Mouse (Mus musculus): Measurements from ENCODE around the gene Srsf12.

Srsf12 gene

DNA sequence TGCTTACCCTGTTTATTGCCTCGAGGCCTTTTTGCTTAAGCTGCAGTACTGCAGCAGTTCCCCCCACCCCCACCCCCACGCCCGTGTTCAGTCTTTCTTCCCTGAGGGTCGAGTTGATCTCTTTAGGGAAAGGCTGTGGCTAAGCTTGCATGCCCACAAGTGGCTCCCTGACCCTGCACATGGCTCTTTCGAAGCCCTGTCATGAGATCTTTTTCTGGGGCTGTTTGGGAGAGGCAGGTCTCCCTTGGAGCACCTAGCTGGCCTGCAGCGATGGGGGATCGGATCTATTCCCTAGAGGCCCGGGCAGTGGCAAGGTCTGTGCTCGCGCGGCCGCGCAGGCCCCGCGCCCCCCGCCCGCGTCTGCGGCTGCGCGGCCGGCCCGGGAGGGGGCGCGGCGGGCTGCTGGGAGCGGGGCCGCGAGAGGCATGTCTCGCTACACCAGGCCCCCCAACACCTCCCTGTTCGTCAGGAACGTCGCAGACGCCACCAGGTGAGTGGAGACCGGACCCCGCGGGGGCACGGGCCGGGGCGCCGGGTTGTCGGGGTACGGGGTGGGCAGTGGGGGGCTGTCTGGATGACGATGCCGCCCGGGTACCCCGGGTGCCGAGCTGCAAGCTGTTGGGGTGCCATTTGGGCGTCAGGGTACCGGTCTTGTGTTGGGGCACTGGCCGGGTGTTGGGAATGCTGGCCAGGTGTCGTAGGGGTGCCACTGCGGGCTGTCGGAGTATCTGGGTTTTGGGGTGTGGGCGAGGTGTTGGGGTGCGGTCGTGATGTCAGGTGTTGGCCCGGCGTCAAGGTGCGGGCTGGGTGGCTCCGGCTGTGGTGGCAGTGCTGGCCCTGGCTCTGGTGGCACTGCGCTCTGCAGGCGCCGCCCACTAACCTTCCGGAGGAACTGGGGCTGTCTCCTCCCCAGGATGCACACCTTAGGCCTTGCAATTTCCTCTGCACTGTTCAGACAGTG lies at the start of gene Srsf12:
Srsf12 (plus strand) TSS at position 111 of the 961 bp plus-strand sequence.
- no peak for DNase-seq (ENCODE audit: low spot score in 2 of 2)

DNA sequence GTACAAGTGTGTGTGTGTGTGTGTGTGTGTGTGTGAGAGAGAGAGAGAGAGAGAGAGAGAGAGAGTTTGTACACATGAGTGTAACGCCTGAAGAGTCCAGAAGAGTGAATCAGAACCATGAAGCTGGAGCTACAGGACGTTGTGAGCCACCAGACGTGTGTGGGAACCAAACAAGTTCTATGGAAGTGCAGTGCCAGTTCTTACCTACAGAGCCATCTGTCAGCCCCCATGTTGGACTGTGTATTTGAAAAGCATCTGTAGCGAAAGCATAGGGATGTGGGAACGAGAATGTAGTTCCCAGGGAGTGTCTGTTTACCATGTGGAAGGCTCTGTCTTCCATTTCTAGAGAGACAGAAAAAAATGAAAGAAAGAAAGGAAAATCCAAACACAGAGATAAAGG lies 25.3 kb upstream of the Srsf12 start:
- no peak for DNase-seq (ENCODE audit: low spot score in 2 of 2)

DNA sequence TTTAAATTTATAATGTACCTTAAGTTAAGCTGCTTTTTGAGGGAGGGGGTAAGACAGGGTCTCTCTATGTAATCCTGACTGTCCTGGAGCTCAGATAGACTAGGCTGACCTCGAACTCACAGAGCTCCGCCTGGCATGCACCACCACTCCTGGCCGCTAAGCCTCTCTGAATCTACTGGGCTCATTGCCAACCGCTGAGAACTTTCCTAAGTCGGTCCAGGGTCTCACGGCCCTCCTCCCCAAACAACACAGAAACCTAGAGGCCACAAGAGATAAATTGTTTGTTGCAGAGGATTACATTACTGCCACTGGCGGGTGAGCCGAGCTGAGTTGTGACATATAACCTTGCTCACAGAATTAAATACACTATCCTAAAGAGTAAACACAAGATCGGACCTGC lies 20.6 kb upstream of the Srsf12 start:
- peak; percentile 21 to 63 for DNase-seq (ENCODE audit: low spot score in 2 of 2)

DNA sequence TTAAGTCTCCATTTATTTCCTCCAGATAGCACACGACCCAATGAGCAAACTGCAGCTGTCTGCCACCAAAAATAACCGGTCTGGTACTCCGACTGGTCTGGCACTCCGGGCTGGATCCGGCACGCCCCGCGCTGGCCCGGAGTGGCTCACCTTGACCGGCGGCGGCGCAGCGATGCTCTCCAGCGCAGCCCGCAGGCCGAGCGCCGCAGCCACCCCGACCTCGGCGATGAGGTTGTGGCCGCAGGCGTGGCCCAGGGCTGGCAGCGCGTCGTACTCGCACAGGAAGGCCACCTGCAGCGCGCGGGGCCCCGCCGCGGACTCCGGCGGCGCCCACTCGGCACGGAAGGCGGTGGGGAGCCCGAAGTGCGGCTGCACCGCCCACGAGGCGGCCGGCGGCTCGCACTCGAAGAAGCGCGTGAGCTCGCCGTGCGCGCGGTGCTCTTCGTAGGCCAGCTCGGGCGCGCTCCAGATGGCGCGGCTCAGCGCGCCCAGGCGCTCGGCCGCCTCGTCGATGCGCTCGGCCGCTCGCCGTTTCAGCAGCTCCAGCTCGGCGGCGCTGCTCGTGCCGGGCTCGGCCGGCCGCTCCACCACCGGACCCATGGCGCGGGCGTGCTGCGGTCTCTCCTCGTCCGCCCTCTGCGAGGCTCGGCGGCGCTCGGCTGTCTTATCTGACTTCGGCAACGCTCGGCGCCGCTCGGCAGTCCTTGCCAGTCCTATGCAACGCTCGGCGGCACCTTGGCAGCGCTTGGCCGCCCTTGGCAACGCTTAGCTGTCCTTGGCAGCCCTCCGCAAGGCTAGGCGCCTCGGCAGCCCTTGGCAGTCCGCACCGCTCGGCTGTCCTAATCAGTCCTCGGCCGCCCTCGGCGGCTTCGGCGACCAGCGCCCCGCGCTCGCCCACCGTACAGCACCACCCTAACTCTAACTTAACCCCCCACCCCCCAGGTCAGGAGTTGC lies 19.7 kb upstream of the Srsf12 start:
- peak; percentile 78 to 80 for DNase-seq (ENCODE audit: low spot score in 2 of 2)

DNA sequence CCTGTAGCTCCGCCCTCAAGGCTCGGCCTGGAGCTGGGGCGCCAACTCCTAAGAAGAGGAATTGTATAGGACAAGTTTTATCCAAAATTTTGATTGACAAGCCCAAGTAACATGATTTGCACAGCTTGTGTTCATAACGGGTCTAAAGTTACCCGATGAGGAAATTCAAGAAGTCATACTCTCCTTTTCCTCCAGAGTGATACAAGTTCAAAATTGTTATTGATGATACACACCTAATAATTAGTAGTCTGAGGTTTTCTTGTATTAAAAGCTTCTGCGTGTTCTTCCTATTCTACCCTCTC lies 19.1 kb upstream of the Srsf12 start, which contains the start of gene Pm20d2:
Pm20d2 (minus strand) TSS at position 3 of the 302 bp plus-strand sequence.
- DNase-seq (ENCODE audit: low spot score in 2 of 2) = no peak

DNA sequence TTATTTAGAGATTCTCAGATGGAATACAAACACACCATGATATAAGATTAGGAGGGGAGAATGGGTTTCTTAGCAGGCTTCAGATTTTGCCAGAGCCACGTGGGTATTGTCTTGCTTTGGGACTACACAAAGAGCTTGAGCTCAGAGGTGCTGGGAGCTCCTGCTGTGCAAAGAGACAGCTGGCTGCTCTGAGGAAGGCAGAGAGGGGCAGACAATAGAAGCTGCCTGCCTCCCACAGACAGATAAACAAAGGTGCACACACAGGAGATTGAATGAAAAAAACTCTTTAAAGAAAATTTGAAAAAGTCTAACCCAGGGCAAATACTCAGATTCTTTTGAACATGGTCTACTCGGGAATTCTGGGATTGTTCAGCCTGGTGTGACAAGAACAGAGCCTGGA lies 10.7 kb upstream of the Srsf12 start:
- no peak for DNase-seq (ENCODE audit: low spot score in 2 of 2)

DNA sequence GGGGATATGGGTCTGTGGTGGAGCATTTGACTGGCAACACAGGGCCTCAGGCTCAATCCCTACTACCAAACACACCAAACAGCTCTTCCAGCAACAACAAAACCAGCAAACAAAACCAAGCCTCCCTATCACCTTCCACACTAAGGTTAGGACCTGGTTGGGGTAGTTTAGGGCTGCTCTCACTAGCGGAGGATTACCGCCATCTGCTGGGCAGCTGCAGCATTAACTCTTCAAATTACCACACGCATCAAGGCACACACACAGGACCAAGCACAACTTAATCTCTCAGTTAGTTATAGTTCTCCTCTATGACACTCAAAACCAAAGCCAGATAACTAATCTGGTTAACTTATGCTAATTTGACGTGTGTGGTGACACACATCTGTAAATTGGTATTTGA lies 4.1 kb upstream of the Srsf12 start:
- no peak for DNase-seq (ENCODE audit: low spot score in 2 of 2)

DNA sequence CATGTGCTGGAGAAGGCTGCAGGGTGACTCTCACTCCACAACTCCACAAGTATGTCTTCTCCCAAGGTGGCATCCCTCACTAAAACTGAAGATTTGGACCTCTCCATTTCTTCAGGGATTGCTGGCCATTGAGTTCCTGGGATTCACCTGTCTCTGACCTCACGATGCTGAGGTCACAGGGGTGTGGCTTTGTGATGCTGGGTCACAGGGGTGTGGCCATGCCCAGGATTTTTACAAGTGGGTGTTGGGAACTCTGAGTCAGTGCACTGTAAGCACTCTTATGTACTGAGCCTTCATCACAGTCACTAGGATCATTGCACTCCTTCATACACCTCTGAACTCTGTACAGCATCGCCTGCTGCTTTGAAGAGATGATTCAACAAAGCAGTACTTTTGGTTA lies 1.2 kb upstream of the Srsf12 start:
- no peak for DNase-seq (ENCODE audit: low spot score in 2 of 2)

DNA sequence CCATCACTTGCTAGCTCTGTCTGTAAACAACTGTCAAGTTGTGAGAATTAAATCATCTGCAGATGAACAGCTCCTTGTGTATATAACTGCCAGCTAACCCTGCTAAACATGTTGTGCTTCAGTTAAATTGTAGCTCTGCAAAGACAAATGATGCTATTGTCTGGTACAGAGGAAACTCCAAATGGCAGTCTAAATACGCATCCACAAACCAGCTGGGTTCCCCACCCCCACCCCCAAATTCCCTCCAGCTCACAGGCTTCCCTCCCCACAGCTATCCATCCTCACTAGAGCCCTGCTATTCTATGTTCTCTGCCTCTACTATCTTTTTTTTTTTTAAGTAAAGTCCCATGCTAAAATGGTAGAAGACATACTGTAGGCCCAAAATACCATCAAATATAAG lies 13.1 kb downstream of the Srsf12 start:
- DNase-seq (ENCODE audit: low spot score in 2 of 2) = no peak

DNA sequence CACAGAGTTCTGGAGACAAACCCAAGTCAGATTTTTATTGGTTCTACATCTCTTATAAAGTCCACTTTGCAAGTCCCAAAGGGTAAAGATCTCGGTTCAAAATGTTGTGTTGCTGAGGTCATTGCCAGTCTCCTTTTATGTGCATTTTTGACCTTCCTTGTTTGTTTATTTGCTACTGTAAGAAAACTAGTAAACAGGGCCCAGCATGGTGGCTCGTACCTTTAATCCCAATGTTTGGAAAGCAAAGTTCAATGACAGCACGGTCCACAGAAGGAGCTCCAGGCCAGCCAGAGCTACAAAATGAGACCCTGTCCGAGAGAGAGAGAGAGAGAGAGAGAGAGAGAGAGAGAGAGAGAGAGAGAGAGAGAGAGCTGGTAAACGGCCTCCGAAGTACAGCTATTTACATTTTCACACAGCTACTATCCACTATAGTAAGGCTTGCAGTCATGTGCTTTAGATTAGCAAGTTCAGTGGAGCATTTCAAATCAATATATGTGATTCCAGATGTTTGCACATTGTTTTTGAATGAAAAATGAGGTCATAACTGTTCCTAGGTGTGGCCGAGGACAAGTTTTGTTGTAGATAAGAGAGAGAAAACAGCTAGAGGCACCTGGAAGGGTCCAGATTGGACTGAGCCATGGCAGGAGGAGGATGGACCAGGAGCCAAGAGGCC lies 15.3 kb downstream of the Srsf12 start:
- DNase-seq (ENCODE audit: low spot score in 2 of 2) = no peak

DNA sequence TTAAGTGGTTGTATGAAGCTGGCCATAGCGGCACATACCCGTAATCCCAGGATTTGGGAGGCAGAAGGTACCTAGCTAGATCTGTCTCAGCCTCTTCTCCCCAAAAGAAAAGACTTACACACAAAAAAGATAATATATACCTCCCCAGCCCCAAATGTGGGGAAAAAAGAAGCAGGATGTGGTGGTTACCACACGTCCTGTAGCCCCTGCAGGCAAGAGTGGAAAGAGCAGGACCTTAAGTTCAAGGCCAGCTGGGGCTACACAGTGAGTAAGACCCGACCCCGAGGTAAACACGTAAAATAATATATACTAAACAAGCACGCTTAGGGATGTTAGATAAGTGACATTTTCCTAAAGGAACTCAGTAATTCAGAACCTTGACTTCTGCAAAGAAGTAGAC lies 18.4 kb downstream of the Srsf12 start:
- no peak for DNase-seq (ENCODE audit: low spot score in 2 of 2)

DNA sequence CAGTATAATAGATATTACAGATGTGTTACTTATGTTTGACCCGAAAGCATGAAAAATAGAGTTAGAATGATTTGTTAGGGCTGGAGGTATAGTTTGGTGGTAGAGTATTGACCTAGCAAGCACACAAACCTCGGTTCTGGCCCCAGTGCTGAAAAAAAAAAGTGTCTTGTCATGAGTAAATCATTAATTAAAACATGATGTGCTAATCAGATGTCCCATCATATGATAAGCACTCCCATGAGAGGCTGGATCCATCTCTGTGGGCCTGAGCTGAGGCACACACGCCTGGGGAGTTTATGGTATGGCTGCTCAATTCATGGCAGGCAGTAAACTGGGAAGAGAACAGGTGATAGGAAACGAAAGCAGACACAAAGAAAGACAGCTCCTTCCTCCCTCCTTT lies 20.8 kb downstream of the Srsf12 start:
- DNase-seq (ENCODE audit: low spot score in 2 of 2) = no peak

DNA sequence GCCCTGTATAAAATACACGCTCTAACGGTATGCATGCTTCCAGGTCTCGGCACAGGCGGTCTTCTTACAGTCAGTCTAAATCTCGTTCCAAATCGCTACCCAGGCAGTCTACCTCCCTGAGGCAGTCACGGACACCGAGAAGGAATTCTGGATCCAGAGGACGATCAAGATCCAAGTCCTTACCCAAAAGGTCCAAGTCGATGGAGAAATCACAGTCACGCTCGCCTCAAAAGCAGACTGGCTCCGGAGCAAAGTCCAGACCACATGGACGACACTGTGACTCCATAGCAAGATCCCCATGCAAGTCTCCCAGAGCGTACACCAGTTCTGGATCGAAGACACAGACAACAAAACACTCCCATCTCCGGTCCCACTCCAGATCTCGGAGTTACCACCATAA lies 22.1 kb downstream of the Srsf12 start:
- DNase-seq (ENCODE audit: low spot score in 2 of 2) = no peak

DNA sequence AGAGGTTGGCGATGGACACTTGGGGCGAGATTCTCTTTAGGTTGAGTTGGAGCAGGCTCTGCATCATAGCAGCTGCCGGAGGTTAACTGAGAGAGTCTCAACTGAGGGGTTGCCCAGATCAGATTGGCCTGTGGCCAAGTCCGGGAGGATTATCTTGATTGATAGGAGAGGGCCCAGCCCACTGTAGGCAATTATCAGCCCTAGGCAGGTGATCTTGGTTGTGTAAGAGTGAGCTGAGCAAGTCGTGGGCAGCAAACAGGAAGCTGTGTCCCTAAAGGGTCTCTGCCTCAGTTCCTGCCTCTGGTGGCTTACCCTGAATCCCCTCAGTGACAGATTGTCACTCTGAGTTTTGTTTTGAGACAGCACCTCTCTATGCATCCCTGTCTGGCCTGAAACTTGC lies 33.7 kb downstream of the Srsf12 start:
- peak; percentile 38 to 64 for DNase-seq (ENCODE audit: low spot score in 2 of 2)

DNA sequence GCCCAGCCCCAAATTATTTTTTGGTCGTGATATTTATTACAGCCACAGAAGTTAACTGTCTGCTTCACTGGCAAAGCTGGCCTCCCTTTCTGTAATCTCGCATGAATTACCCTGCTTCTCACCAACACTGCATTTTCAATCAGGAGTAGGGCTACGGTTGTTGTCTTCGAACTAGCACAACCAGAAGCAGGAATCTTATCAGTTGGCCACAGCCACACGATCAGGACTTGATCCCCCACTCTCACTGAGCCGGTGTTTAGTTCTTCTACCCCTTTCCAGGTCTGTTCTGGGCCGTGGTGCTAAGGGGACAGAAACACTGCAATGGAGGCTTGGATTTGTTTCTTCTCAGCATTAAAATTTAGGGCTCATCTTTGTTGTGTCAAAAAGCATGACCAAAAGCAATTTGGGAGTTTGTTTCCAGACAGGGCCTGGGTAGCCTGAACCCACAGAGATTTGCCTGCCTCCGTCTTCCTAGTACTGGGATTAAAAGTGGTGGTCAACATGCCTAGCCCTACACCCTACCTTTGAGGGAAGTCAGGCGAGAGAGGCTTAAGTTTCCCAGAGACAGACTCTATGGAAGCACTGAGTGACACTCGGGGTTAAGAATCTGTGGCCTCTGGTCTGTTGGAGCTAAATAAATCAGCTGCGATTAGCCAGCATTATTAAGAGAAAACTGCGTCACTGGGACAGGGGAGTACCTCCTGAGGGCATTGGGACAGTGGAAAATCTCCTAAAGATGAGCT lies 34.4 kb downstream of the Srsf12 start:
- no peak for DNase-seq (ENCODE audit: low spot score in 2 of 2)

DNA sequence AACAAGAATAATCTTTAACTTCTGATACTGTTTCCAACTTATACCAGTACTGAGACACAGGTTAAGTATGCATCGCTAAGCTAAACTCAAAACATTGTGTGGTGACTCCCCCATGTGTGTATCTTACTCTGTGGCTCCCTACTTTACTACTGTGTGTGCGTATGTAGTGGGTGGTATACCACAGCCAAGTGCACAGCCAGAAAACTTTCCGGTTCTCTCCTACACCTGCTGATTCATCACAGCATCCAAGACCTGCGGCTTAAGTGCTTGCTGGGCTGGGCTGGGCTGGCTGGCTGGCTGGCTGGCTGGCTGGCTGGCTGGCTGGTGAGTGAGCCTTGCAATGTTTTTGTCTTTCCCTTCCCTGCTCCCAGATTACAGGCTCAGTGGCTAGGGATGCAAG lies 35.1 kb downstream of the Srsf12 start:
- DNase-seq (ENCODE audit: low spot score in 2 of 2) = no peak

DNA sequence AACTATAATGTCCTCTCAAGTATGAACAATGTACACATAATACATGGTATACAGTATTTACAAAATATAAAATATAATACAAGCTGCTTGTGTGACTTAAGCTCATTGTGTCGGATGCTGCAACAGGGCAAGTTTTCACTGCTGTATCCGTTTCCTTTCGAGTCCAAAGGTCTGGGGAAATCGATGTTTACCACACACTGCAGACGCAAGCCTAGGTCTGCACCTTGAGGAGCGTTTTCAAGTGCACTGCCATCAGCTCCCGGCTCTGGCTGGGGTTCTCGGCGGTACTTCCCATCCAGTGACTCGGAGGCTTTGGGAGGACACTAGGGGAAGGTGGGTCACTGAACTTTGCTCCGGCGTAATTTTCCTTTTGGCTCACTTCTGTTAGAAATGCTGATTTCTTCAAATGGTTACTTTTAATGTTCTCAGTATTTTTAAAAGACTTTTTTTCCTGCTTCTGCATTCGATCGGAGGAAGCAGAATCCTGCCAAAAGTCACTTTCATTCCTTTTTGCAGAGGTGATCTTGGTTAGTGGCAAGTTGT lies 37.1 kb downstream of the Srsf12 start:
- no peak for DNase-seq (ENCODE audit: low spot score in 2 of 2)

DNA sequence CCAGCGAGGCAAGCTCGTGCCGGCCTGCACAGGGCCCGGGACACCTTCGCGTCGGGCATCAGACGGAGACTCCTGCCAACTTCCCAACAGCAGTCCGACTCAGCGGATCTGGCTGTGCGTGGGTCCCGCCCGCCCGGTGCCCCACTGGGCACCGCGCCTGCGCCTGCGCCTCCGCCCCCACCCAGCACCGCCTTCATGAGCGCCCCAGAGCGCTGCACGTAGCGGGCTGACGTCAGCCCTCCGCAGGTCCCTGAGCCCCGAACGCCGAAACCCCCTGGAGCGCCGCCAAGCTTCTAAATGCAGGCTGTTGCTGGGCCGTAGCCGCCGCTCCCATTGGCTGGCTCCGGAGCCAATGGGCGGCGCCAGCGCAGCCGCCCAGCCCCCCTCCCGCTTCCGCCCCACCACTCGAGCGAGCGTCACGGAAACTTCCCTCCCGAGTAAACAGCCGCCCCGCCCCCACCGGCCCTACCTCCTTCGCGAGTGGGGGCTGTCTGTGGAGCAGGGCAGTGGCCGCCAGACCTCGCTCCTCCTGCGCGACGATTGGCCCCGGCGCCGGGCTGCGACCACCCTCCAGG lies 38.8 kb downstream of the Srsf12 start:
- peak; percentile 98 to 100 for DNase-seq (ENCODE audit: low spot score in 2 of 2)

DNA sequence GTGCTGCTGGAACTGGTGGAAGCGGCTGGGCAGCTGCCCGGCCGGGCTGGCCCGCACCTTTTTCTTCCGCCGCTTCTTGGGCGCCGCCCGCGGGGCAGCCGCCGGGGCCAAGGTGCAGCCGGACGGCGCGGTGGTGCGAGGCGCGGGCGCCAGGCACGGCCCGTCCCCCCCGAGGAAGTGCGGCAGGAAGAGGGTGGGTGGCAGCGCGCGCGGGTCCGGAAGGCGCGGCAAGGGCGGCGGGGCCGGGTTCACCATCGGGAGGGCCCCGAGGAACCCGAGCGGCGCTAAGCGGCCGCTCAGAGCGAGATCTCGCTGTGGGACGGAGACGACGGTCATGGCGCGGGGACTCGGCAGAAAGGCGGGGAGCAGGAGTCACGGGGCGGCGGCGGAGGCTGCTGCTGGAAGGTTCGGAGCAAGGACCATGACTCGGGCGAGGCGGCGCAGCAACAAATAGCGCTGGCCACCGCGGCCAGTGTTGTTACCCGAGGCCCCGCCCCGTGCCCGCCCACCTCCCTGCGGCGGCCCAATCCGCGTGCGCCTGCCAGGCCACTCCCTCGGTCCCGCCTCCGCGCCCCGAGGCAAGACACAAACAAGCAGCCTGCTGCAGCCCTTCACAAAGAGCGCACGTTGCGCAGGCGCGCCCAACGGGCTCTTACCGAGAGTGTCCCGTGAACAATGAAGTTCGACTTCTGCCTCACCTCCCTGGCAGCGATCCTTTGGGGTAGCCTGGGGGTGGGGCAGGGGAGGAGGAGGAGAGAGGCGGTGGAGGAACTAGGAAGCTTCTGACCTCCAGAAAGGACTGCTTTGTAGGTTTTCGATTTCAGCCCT lies 39.5 kb downstream of the Srsf12 start:
- peak; percentile 98 to 99 for DNase-seq (ENCODE audit: low spot score in 2 of 2)

DNA sequence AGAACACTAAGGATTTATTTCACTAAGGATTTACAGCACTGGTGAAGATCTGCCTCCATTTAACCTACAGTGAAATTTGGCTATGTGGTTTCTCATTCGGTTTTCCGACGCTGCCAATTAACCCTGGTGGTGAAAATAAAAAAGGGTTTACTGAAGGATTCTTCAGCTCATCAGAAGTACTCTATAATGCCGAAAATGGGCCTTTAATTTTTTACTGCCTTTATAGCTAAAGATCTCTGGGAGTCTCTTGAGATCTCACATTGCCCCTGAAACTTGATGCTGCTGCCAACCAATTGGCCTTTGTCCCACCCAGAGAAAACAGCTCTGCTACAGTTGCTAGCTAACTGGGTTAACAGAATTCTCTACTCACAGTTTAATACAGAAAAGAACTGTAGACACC lies 40.1 kb downstream of the Srsf12 start:
- no peak for DNase-seq (ENCODE audit: low spot score in 2 of 2)
